Mouse (Mus musculus): ENCODE results near the gene Rhbdf1. TPM values are rescaled to one million over a fixed set of nuclear protein-coding genes. Genes with fewer than 3 reads are reported as not detected.

The Rhbdf1 gene
- polyA plus RNA-seq, 1 experiment from 2014 or later: 63.4 TPM

- Histone ChIP-seq H3K9me3 (no peaks in the 10 kb centered on the region), H3K27ac (no peak overlapping the region), H3K27me3 (no peaks in the 10 kb centered on the region), H3K4me1 (peaks cover 16% of the 10 kb centered on the region), H3K36me3 (peaks cover 84% of the 10 kb centered on the region), H3K4me2 (replicated peaks) (no peak overlapping the region), H3K9ac (peak overlapping the region; percentile 40; the same call in 1 of the 2 replicates), H3K4me3 (no peak overlapping the region)
- no peak for ATAC-seq (ENCODE audit: low FRiP score, low read depth)
- 63% methylated on average over 9 of the region's 9 CpGs for WGBS
Measured at GRCm38 (mm10) chr11:32236712-32237410, 14.8 kb upstream of the Rhbdf1 start.

- peaks cover 84% of the 10 kb centered on the region for H3K36me3 ChIP-seq
- no peaks in the 10 kb centered on the region for H3K27me3 ChIP-seq
- no peak overlapping the region for H3K4me3 ChIP-seq
- peaks cover 16% of the 10 kb centered on the region for H3K4me1 ChIP-seq
- WGBS: 70% methylated on average over 2 of the region's 2 CpGs
- no peak overlapping the region for H3K27ac ChIP-seq
- no peak for ATAC-seq (ENCODE audit: low FRiP score, low read depth)
- peak overlapping the region; percentile 40; the same call in 1 of the 2 replicates for H3K9ac ChIP-seq
- no peaks in the 10 kb centered on the region for H3K9me3 ChIP-seq
- no peak overlapping the region for H3K4me2 ChIP-seq (replicated peaks)
Measured at GRCm38 (mm10) chr11:32236132-32236531, 14.0 kb upstream of the Rhbdf1 start.

- Histone ChIP-seq H3K27me3 (no peaks in the 10 kb centered on the region), H3K4me3 (no peak overlapping the region), H3K9ac (0 out of 2 replicates have a peak overlapping the region, but pooled peaks have one; percentile 43), H3K9me3 (no peaks in the 10 kb centered on the region), H3K4me2 (replicated peaks) (no peak overlapping the region), H3K36me3 (peaks cover 84% of the 10 kb centered on the region), H3K4me1 (peaks cover 16% of the 10 kb centered on the region), H3K27ac (no peak overlapping the region)
- ATAC-seq (ENCODE audit: low FRiP score, low read depth): peak; percentile 50; the same call in 1 of the 2 replicates
- WGBS: 47% methylated on average over 3 of the region's 3 CpGs
Measured at GRCm38 (mm10) chr11:32235646-32236045, 13.5 kb upstream of the Rhbdf1 start.

- Histone ChIP-seq H3K27me3 (no peaks in the 10 kb centered on the region), H3K9ac (no peak overlapping the region), H3K9me3 (no peaks in the 10 kb centered on the region), H3K4me2 (replicated peaks) (no peak overlapping the region), H3K27ac (no peak overlapping the region), H3K4me1 (peaks cover 16% of the 10 kb centered on the region), H3K4me3 (no peak overlapping the region), H3K36me3 (peaks cover 84% of the 10 kb centered on the region)
- 82% methylated on average over 6 of the region's 6 CpGs for WGBS
- ATAC-seq (ENCODE audit: low FRiP score, low read depth): no peak
Measured at GRCm38 (mm10) chr11:32234816-32235485, 12.9 kb upstream of the Rhbdf1 start.

GRCm38 (mm10) chr11:32233895-32234294 is 11.8 kb upstream of the Rhbdf1 start:
- 91% methylated on average over 3 of the region's 3 CpGs for WGBS
- H3K9me3 ChIP-seq: no peaks in the 10 kb centered on the region

GRCm38 (mm10) chr11:32232848-32233247 is 10.7 kb upstream of the Rhbdf1 start:
- 62% methylated on average over 10 of the region's 10 CpGs for WGBS
- Histone ChIP-seq H3K4me2 (replicated peaks) (no peak overlapping the region), H3K27ac (no peak overlapping the region), H3K36me3 (peaks cover 82% of the 10 kb centered on the region), H3K9me3 (no peaks in the 10 kb centered on the region), H3K4me1 (peaks cover 19% of the 10 kb centered on the region), H3K27me3 (no peaks in the 10 kb centered on the region), H3K4me3 (no peak overlapping the region), H3K9ac (no peak overlapping the region)
- ATAC-seq (ENCODE audit: low FRiP score, low read depth): peak; percentile 20; the same call in 1 of the 2 replicates

More at GRCm38 (mm10) chr11:32233895-32234294, 11.8 kb upstream of the Rhbdf1 start:
- peaks cover 16% of the 10 kb centered on the region for H3K4me1 ChIP-seq
- no peaks in the 10 kb centered on the region for H3K27me3 ChIP-seq
- H3K36me3 ChIP-seq: peaks cover 84% of the 10 kb centered on the region
- no peak overlapping the region for H3K4me3 ChIP-seq
- no peak overlapping the region for H3K27ac ChIP-seq
- no peak overlapping the region for H3K9ac ChIP-seq
- no peak overlapping the region for H3K4me2 ChIP-seq (replicated peaks)
- no peak for ATAC-seq (ENCODE audit: low FRiP score, low read depth)

- Histone ChIP-seq H3K4me1 (peaks cover 28% of the 10 kb centered on the region), H3K9me3 (no peaks in the 10 kb centered on the region), H3K9ac (no peak overlapping the region), H3K36me3 (peaks cover 74% of the 10 kb centered on the region), H3K27ac (no peak overlapping the region), H3K4me2 (replicated peaks) (no peak overlapping the region), H3K4me3 (no peak overlapping the region), H3K27me3 (no peaks in the 10 kb centered on the region)
- ATAC-seq (ENCODE audit: low FRiP score, low read depth): no peak
- WGBS: 90% methylated on average over 2 of the region's 2 CpGs
Measured at GRCm38 (mm10) chr11:32231125-32231524, 9.0 kb upstream of the Rhbdf1 start.

GRCm38 (mm10) chr11:32230220-32230619 is 8.1 kb upstream of the Rhbdf1 start:
- Histone ChIP-seq H3K4me2 (replicated peaks) (no peak overlapping the region), H3K36me3 (peaks cover 70% of the 10 kb centered on the region), H3K4me1 (peaks cover 31% of the 10 kb centered on the region), H3K27me3 (no peaks in the 10 kb centered on the region), H3K27ac (no peak overlapping the region), H3K4me3 (no peak overlapping the region), H3K9ac (no peak overlapping the region), H3K9me3 (no peaks in the 10 kb centered on the region)
- WGBS: 83% methylated on average over 4 of the region's 4 CpGs
- ATAC-seq (ENCODE audit: low FRiP score, low read depth): no peak

- no peaks in the 10 kb centered on the region for H3K9me3 ChIP-seq
- WGBS: 95% methylated on average over 3 of the region's 3 CpGs
- no peak overlapping the region for H3K27ac ChIP-seq
- H3K4me2 ChIP-seq (replicated peaks): no peak overlapping the region
- H3K4me3 ChIP-seq: no peak overlapping the region
- no peaks in the 10 kb centered on the region for H3K27me3 ChIP-seq
- 0 out of 2 replicates have a peak overlapping the region, but pooled peaks have one; percentile 84 for H3K9ac ChIP-seq
- no peak for ATAC-seq (ENCODE audit: low FRiP score, low read depth)
- peaks cover 47% of the 10 kb centered on the region for H3K4me1 ChIP-seq
- peaks cover 52% of the 10 kb centered on the region for H3K36me3 ChIP-seq
Measured at GRCm38 (mm10) chr11:32228292-32228845, 6.3 kb upstream of the Rhbdf1 start.

GRCm38 (mm10) chr11:32227555-32227954 is 5.5 kb upstream of the Rhbdf1 start:
- Histone ChIP-seq H3K4me2 (replicated peaks) (peak overlapping the region; percentile 68), H3K9me3 (no peaks in the 10 kb centered on the region), H3K9ac (peak overlapping the region; percentile 84), H3K27ac (no peak overlapping the region), H3K4me1 (peaks cover 51% of the 10 kb centered on the region), H3K36me3 (peaks cover 44% of the 10 kb centered on the region), H3K27me3 (no peaks in the 10 kb centered on the region), H3K4me3 (no peak overlapping the region; the same call in 1 of the 2 replicates)
- no peak for ATAC-seq (ENCODE audit: low FRiP score, low read depth)
- WGBS: 87% methylated on average over 9 of the region's 9 CpGs

GRCm38 (mm10) chr11:32227041-32227440 is 4.9 kb upstream of the Rhbdf1 start:
- no peak for ATAC-seq (ENCODE audit: low FRiP score, low read depth)
- Histone ChIP-seq H3K9ac (peak overlapping the region; percentile 84), H3K27me3 (no peaks in the 10 kb centered on the region), H3K27ac (no peak overlapping the region), H3K9me3 (no peaks in the 10 kb centered on the region), H3K4me1 (peaks cover 55% of the 10 kb centered on the region), H3K4me2 (replicated peaks) (peak overlapping the region; percentile 68), H3K36me3 (peaks cover 39% of the 10 kb centered on the region), H3K4me3 (peak overlapping the region; percentile 73)
- 45% methylated on average over 1 of the region's 1 CpGs for WGBS
